Mouse (Mus musculus) layer of hippocampus, adult 11-12 months (tissue): ENCODE data around the gene Dhdds.
"Not testable (repeated sequence)": the region's sequence is repeated elsewhere in the genome, so short reads cannot be mapped to it uniquely, and the experiment has no call there.

Experiments
- DNase-seq: peaks from one replicate; pipeline ENCODE4 v3.0.0; 2022; ENCODE audit warnings: low spot score

The Dhdds gene

GRCm38 (mm10) chr4:134005581-134006358 lies 5.1 kb upstream of the Dhdds start:
- no peak for DNase-seq

GRCm38 (mm10) chr4:134002903-134003302 lies 2.2 kb upstream of the Dhdds start:
- DNase-seq: no peak

- DNase-seq: no peak
These were observed 1.5 kb upstream of the Dhdds start for GRCm38 (mm10) chr4:134002246-134002645.

GRCm38 (mm10) chr4:134001710-134002109 lies 992 bp upstream of the Dhdds start:
- no peak for DNase-seq

- no peak for DNase-seq
These were observed 6.0 kb downstream of the Dhdds start for GRCm38 (mm10) chr4:133994697-133995096.

- no peak for DNase-seq
These were observed 9.5 kb downstream of the Dhdds start for GRCm38 (mm10) chr4:133991087-133991660.

GRCm38 (mm10) chr4:133990035-133990434 lies 10.7 kb downstream of the Dhdds start:
- DNase-seq: no peak

- not testable (repeated sequence) for DNase-seq
These were observed 12.4 kb downstream of the Dhdds start for GRCm38 (mm10) chr4:133988289-133988688.

- no peak for DNase-seq
These were observed 17.8 kb downstream of the Dhdds start for GRCm38 (mm10) chr4:133982936-133983335.

- DNase-seq: no peak
These were observed 20.2 kb downstream of the Dhdds start for GRCm38 (mm10) chr4:133980496-133980895.

- no peak for DNase-seq
These were observed 22.6 kb downstream of the Dhdds start for GRCm38 (mm10) chr4:133978021-133978711.

- DNase-seq: no peak
These were observed 29.0 kb downstream of the Dhdds start for GRCm38 (mm10) chr4:133971741-133972140.

GRCm38 (mm10) chr4:133970876-133971275 lies 29.8 kb downstream of the Dhdds start:
- DNase-seq: no peak

GRCm38 (mm10) chr4:133970196-133970595 lies 30.5 kb downstream of the Dhdds start:
- no peak for DNase-seq

- DNase-seq: no peak
These were observed 31.5 kb downstream of the Dhdds start for GRCm38 (mm10) chr4:133969114-133969770.

GRCm38 (mm10) chr4:133968150-133968921 lies 32.4 kb downstream of the Dhdds start, which contains the start of gene Hmgn2:
Hmgn2 (minus strand) TSS chr4:133968650.
- DNase-seq: peak; percentile 49

GRCm38 (mm10) chr4:133967866-133968149 lies 32.9 kb downstream of the Dhdds start:
- DNase-seq: peak; percentile 94

- peak; percentile 98 for DNase-seq
These were observed 33.4 kb downstream of the Dhdds start for GRCm38 (mm10) chr4:133967138-133967865.

GRCm38 (mm10) chr4:133966271-133966940 lies 34.3 kb downstream of the Dhdds start:
- DNase-seq: peak; percentile 28

GRCm38 (mm10) chr4:133962566-133962965 lies 38.2 kb downstream of the Dhdds start:
- DNase-seq: no peak

GRCm38 (mm10) chr4:133958884-133959283 lies 41.8 kb downstream of the Dhdds start:
- DNase-seq: no peak
